In genomic region chr4:130629391-130629790, GRCm38 (mm10) we compare ENCODE assay signal across 8 mouse cellular contexts. TPM values are rescaled to one million over a fixed set of nuclear protein-coding genes. Genes with fewer than 3 reads are reported as not detected.
DNase-seq lines count a peak whose midpoint lies in the region; ATAC-seq lines count a peak whose summit lies in the region.

No protein-coding gene starts in this region.

- DNase-seq in left cerebral cortex, postnatal 4 days, result peak; percentile 26
- DNase-seq in left cerebral cortex, postnatal 36 days (ENCODE audit: low spot score in 2 of 2), result no peak
- DNase-seq in kidney, postnatal 10 days, result peak; percentile 59
- DNase-seq in midbrain, embryonic 11.5 days (ENCODE audit: low spot score, missing footprints), result no peak
- DNase-seq in B cell, adult 2 months, result no peak
- DNase-seq in left cerebral cortex, adult 18-20 months (ENCODE audit: low spot score in 2 of 2), result no peak

- H3K9me3 ChIP-seq in embryonic facial prominence, embryonic 12.5 days, result no peaks in the 10 kb centered on the region
- no peaks in the 10 kb centered on the region for H3K9me3 ChIP-seq in heart, embryonic 15.5 days (replicated peaks)
- no peaks in the 10 kb centered on the region for H3K9me3 ChIP-seq in midbrain, embryonic 11.5 days (ENCODE audit: control insufficient read depth, low read length)

- 6% methylated on average over 4 of the region's 4 CpGs for WGBS in embryonic facial prominence, embryonic 12.5 days
- 11% methylated on average over 4 of the region's 4 CpGs for WGBS in heart, embryonic 15.5 days
- WGBS in midbrain, embryonic 11.5 days, result 5% methylated on average over 4 of the region's 4 CpGs

- ATAC-seq in embryonic facial prominence, embryonic 12.5 days (ENCODE audit: insufficient number of reproducible peaks, insufficient read depth, low FRiP score, low TSS enrichment), result no peak
- no peak for ATAC-seq in heart, embryonic 15.5 days (replicated peaks; ENCODE audit: insufficient number of reproducible peaks, insufficient read depth, low FRiP score, low read depth)
- peak; percentile 69; the same call in 1 of the 2 replicates for ATAC-seq in midbrain, embryonic 11.5 days (ENCODE audit: low FRiP score)

- no peak overlapping the region for H3K4me3 ChIP-seq in embryonic facial prominence, embryonic 12.5 days
- H3K4me3 ChIP-seq in heart, embryonic 15.5 days, result peak overlapping the region; percentile 33
- no peak overlapping the region for H3K4me3 ChIP-seq in midbrain, embryonic 11.5 days (ENCODE audit: low read depth, low read length)

- intact Hi-C loops in left cerebral cortex, postnatal 4 days (cut with DNase I), result no loop called here
- intact Hi-C loops in left cerebral cortex, postnatal 36 days (cut with DNase I), result no loop called here

- no peaks in the 10 kb centered on the region for H3K4me1 ChIP-seq in embryonic facial prominence, embryonic 12.5 days
- H3K4me1 ChIP-seq in heart, embryonic 15.5 days (replicated peaks), result 0 out of 2 replicates have a peak, but pooled peaks cover 2% of the 10 kb centered on the region
- no peaks in the 10 kb centered on the region for H3K4me1 ChIP-seq in midbrain, embryonic 11.5 days (ENCODE audit: control insufficient read depth, insufficient read depth, low read length)

- H3K36me3 ChIP-seq in embryonic facial prominence, embryonic 12.5 days, result no peaks in the 10 kb centered on the region
- no peaks in the 10 kb centered on the region for H3K36me3 ChIP-seq in heart, embryonic 15.5 days
- H3K36me3 ChIP-seq in midbrain, embryonic 11.5 days (ENCODE audit: control insufficient read depth, insufficient read depth, low read length), result no peaks in the 10 kb centered on the region

- peak overlapping the region; percentile 36; the same call in 1 of the 2 replicates for H3K27ac ChIP-seq in embryonic facial prominence, embryonic 12.5 days
- H3K27ac ChIP-seq in heart, embryonic 15.5 days, result peak overlapping the region; percentile 76
- H3K27ac ChIP-seq in midbrain, embryonic 11.5 days (ENCODE audit: low read depth, low read length), result no peak overlapping the region

- no peak overlapping the region for H3K9ac ChIP-seq in embryonic facial prominence, embryonic 12.5 days
- H3K9ac ChIP-seq in heart, embryonic 15.5 days, result no peak overlapping the region
- H3K9ac ChIP-seq in midbrain, embryonic 11.5 days (ENCODE audit: low read length), result no peak overlapping the region

- H3K4me2 ChIP-seq in embryonic facial prominence, embryonic 12.5 days (replicated peaks), result peak overlapping the region; percentile 34
- H3K4me2 ChIP-seq in heart, embryonic 15.5 days, result peak overlapping the region; percentile 60
- H3K4me2 ChIP-seq in midbrain, embryonic 11.5 days, result peak overlapping the region; percentile 21; the same call in 1 of the 2 replicates

- H3K27me3 ChIP-seq in embryonic facial prominence, embryonic 12.5 days, result no peaks in the 10 kb centered on the region
- no peaks in the 10 kb centered on the region for H3K27me3 ChIP-seq in heart, embryonic 15.5 days
- no peaks in the 10 kb centered on the region for H3K27me3 ChIP-seq in midbrain, embryonic 11.5 days (ENCODE audit: control insufficient read depth, insufficient read depth, low read length)

RNA-seq across cellular contexts. Expression of gene Pum1, which starts 33.7 kb away (rescaled TPM):
- total RNA-seq in left cerebral cortex, postnatal 4 days (2021), result 100 to 1,000 TPM; 137 to 139 TPM
- 100 to 1,000 TPM; 100 to 125 TPM for total RNA-seq in left cerebral cortex, postnatal 36 days (2021)
- polyA plus RNA-seq in embryonic facial prominence, embryonic 12.5 days (2016; fragmentation: Nextera tagmentation; extraction: Ambion mirVana), result 116 and 118 TPM in 2 replicates
- 46.8 and 57.9 TPM in 2 replicates for polyA plus RNA-seq in heart, embryonic 15.5 days (2015; fragmentation: Nextera tagmentation; extraction: Ambion mirVana)
- 103 and 107 TPM in 2 replicates for polyA plus RNA-seq in midbrain, embryonic 11.5 days (2014; fragmentation: Nextera tagmentation; extraction: Ambion mirVana)
- 100 to 1,000 TPM; 113 to 124 TPM for total RNA-seq in left cerebral cortex, adult 18-20 months (2021)

RNA-seq across cellular contexts. Expression of gene Nkain1, which starts 55.4 kb away (rescaled TPM):
- 100 to 1,000 TPM; 158 to 164 TPM for total RNA-seq in left cerebral cortex, postnatal 4 days (2021)
- 10 to 100 TPM; 30.4 to 43.3 TPM for total RNA-seq in left cerebral cortex, postnatal 36 days (2021)
- 4.4 and 5.8 TPM in 2 replicates for polyA plus RNA-seq in embryonic facial prominence, embryonic 12.5 days (2016; fragmentation: Nextera tagmentation; extraction: Ambion mirVana)
- polyA plus RNA-seq in heart, embryonic 15.5 days (2015; fragmentation: Nextera tagmentation; extraction: Ambion mirVana), result 0.44 and 0.65 TPM in 2 replicates
- 18.7 and 21.4 TPM in 2 replicates for polyA plus RNA-seq in midbrain, embryonic 11.5 days (2014; fragmentation: Nextera tagmentation; extraction: Ambion mirVana)
- total RNA-seq in left cerebral cortex, adult 18-20 months (2021), result 10 to 100 TPM; 30.5 to 34.5 TPM

Comparison
In these comparisons a context has a peak if more than half of its experiments do, and no peak if none do; other contexts are left out.
1. DNase-seq: peak in left cerebral cortex, postnatal 4 days (single experiment) and kidney, postnatal 10 days (single experiment); none in left cerebral cortex, postnatal 36 days (0 of 2), midbrain, embryonic 11.5 days (single experiment), B cell, adult 2 months (0 of 2) and left cerebral cortex, adult 18-20 months (0 of 2).
2. Peak in every context shown above with its lines, with median percentiles within 50 percentile points of each other: H3K4me2 ChIP-seq.